Mouse (Mus musculus) hindbrain, postnatal 0 days (tissue): Measurements from ENCODE around the gene Olfr612. TPM values are rescaled to one million over a fixed set of nuclear protein-coding genes. Genes with fewer than 3 reads are reported as not detected.

Experiments
- ATAC-seq: fragments of 200-750 bp; cut with Nextera tagmentation; 2 replicates; pipeline ENCODE4 v1.8.0; 2017; ENCODE audit warnings: mild to moderate bottlenecking, moderate TSS enrichment, moderate library complexity
- DNase-seq: peaks from one replicate; pipeline ENCODE4 v3.0.0-alpha.2; 2015; ENCODE audit warnings: low spot score
- H3K27ac ChIP-seq: fragments of 300-500 bp; sonication (generic); 2 replicates; pipeline ENCODE4 v1.5.1; 2014; ENCODE audit warnings: mild to moderate bottlenecking
- H3K27me3 ChIP-seq: fragments of 300-500 bp; sonication (generic); 2 replicates; pipeline ENCODE4 v1.6.1; 2014; ENCODE audit warnings: low read length, mixed read lengths; ENCODE audit not compliant: insufficient read depth
- H3K36me3 ChIP-seq: fragments of 300-500 bp; sonication (generic); 2 replicates; pipeline ENCODE4 v1.6.1; 2014; ENCODE audit warnings: low read length, mixed read lengths; ENCODE audit not compliant: insufficient read depth
- H3K4me1 ChIP-seq: fragments of 300-500 bp; sonication (generic); 2 replicates; pipeline ENCODE4 v1.6.1; 2014; ENCODE audit warnings: antibody characterized with exemption, low read length, mixed read lengths; ENCODE audit not compliant: insufficient read depth
- H3K4me2 ChIP-seq: fragments of 300-500 bp; sonication (generic); 2 replicates; pipeline ENCODE4 v1.6.1; 2014; ENCODE audit warnings: low read depth, mild to moderate bottlenecking, low read length, moderate library complexity, mixed read lengths
- H3K4me3 ChIP-seq: fragments of 300-500 bp; sonication (generic); 2 replicates; pipeline ENCODE4 v1.5.1; 2014; ENCODE audit warnings: low read length
- H3K9ac ChIP-seq: fragments of 300-500 bp; sonication (generic); replicated peaks from 2 replicates; pipeline ENCODE4 v1.6.1; 2014; ENCODE audit warnings: mild to moderate bottlenecking, low read length, moderate library complexity, mixed read lengths
- H3K9me3 ChIP-seq: fragments of 300-500 bp; sonication (generic); 2 replicates; pipeline ENCODE4 v1.6.1; 2016; ENCODE audit warnings: low read length, mixed read lengths
- CTCF ChIP-seq: IDR thresholded peaks from 2 replicates; pipeline ENCODE4 v1.5.1; 2016; ENCODE audit warnings: antibody characterized with exemption, control low read depth, low read depth
- WGBS: fragments of 180-500 bp; shearing (Covaris S2); extraction: QIAGEN DNeasy Blood & Tissue Kit; methylation state at CpG from one replicate; pipeline ENCODE4 v1.1.7; 2014; 5-methylcytosine and 5-hydroxymethylcytosine counted together
- microRNA-seq, 2 experiments: library from miRNA; unstranded; fragments of <30 nt; microRNA quantifications; one replicate each; pipeline ENCODE4; 2016
- polyA plus RNA-seq: library from polyadenylated mRNA; unstranded; fragments of >200 nt; fragmentation: Nextera tagmentation; extraction: Ambion mirVana; gene quantifications from 2 replicates; pipeline ENCODE4 v1.2.1, GENCODE M21; 2015
- total RNA-seq: library from RNA; depleted of rRNA; stranded (reverse); fragments of >200 nt; gene quantifications from 2 replicates; pipeline ENCODE4 v1.2.3, GENCODE M21; 2014; rRNA removed

Gene Olfr612
- total and polyA plus RNA-seq, 2 experiments from 2014 or later, result not detected

- no peak for ATAC-seq
- Histone ChIP-seq H3K27me3 (no peaks in the 10 kb centered on the region), H3K27ac (no peak within 1 kb of the TSS), H3K9ac (no peak within 1 kb of the TSS), H3K4me3 (no peak within 1 kb of the TSS), H3K4me1 (no peaks in the 10 kb centered on the region), H3K4me2 (no peak within 1 kb of the TSS), H3K9me3 (no peaks in the 10 kb centered on the region), H3K36me3 (no peaks in the 10 kb centered on the region)
- 86% methylated on average over 2 of the region's 2 CpGs for WGBS
- TF ChIP-seq CTCF, result no peak
- no peak for DNase-seq
These were observed 30.5 kb downstream of the Olfr612 start, which contains the start of gene Olfr610 for GRCm38 (mm10) chr7:103512022-103512421. Gene Olfr610 (minus strand): TSS chr7:103512122.

GRCm38 (mm10) chr7:103497962-103498361 is 44.6 kb downstream of the Olfr612 start, which contains the start of gene Olfr609:
Gene Olfr609 (minus strand): TSS chr7:103498062.
- Histone ChIP-seq H3K4me2 (no peak within 1 kb of the TSS), H3K9ac (no peak within 1 kb of the TSS), H3K4me3 (no peak within 1 kb of the TSS), H3K4me1 (no peaks in the 10 kb centered on the region), H3K9me3 (no peaks in the 10 kb centered on the region), H3K36me3 (no peaks in the 10 kb centered on the region), H3K27ac (no peak within 1 kb of the TSS), H3K27me3 (no peaks in the 10 kb centered on the region)
- TF ChIP-seq CTCF, result no peak
- 64% methylated on average over 1 of the region's 1 CpGs for WGBS
- no peak for DNase-seq
- ATAC-seq, result no peak

Small RNAs within 50 kb of the gene (microRNA-seq; reads per million reads assigned to microRNA genes)
- 0 reads per million in 2 experiments for gene Gm26506

Other genes starting within 250 kb of the Olfr612 start
Only the 30 nearest of the 33 such genes appear.
- not detected in 2 replicates for gene Olfr597, start 226.4 kb downstream of the Olfr612 start, total RNA-seq
- not detected in 2 replicates for gene Olfr597, start 226.4 kb downstream of the Olfr612 start, polyA plus RNA-seq
- gene Olfr598, start 219.1 kb downstream of the Olfr612 start, total RNA-seq, result not detected in 2 replicates
- gene Olfr598, start 219.1 kb downstream of the Olfr612 start, polyA plus RNA-seq, result not detected in 2 replicates
- gene Olfr599, start 206.8 kb downstream of the Olfr612 start, total RNA-seq, result not detected in 2 replicates
- gene Olfr599, start 206.8 kb downstream of the Olfr612 start, polyA plus RNA-seq, result not detected in 2 replicates
- gene Olfr600, start 193.0 kb downstream of the Olfr612 start, total RNA-seq, result not detected in 2 replicates
- not detected in 2 replicates for gene Olfr600, start 193.0 kb downstream of the Olfr612 start, polyA plus RNA-seq
- not detected in 2 replicates for gene Olfr601, start 180.1 kb downstream of the Olfr612 start, total RNA-seq
- gene Olfr601, start 180.1 kb downstream of the Olfr612 start, polyA plus RNA-seq, result not detected in 2 replicates
- gene Olfr603, start 156.5 kb downstream of the Olfr612 start, total RNA-seq, result not detected in 2 replicates
- gene Olfr603, start 156.5 kb downstream of the Olfr612 start, polyA plus RNA-seq, result not detected in 2 replicates
- gene Usp17lc, start 127.6 kb downstream of the Olfr612 start, total RNA-seq, result not detected in 2 replicates
- not detected in 2 replicates for gene Usp17lc, start 127.6 kb downstream of the Olfr612 start, polyA plus RNA-seq
- gene Olfr605, start 97.3 kb downstream of the Olfr612 start, total RNA-seq, result not detected in 2 replicates
- not detected in 2 replicates for gene Olfr605, start 97.3 kb downstream of the Olfr612 start, polyA plus RNA-seq
- gene Olfr606, start 93.7 kb downstream of the Olfr612 start, total RNA-seq, result not detected in 2 replicates
- not detected in 2 replicates for gene Olfr606, start 93.7 kb downstream of the Olfr612 start, polyA plus RNA-seq
- gene Olfr607, start 78.6 kb downstream of the Olfr612 start, total RNA-seq, result not detected in 2 replicates
- gene Olfr607, start 78.6 kb downstream of the Olfr612 start, polyA plus RNA-seq, result not detected in 2 replicates
- gene Olfr608, start 72.8 kb downstream of the Olfr612 start, total RNA-seq, result not detected in 2 replicates
- not detected in 2 replicates for gene Olfr608, start 72.8 kb downstream of the Olfr612 start, polyA plus RNA-seq
- gene Olfr609, start 44.7 kb downstream of the Olfr612 start, total RNA-seq, result not detected in 2 replicates
- gene Olfr609, start 44.7 kb downstream of the Olfr612 start, polyA plus RNA-seq, result not detected in 2 replicates
- not detected in 2 replicates for gene Olfr610, start 30.6 kb downstream of the Olfr612 start, total RNA-seq
- gene Olfr610, start 30.6 kb downstream of the Olfr612 start, polyA plus RNA-seq, result not detected in 2 replicates
- not detected in 2 replicates for gene Olfr611, start 21.9 kb downstream of the Olfr612 start, total RNA-seq
- not detected in 2 replicates for gene Olfr611, start 21.9 kb downstream of the Olfr612 start, polyA plus RNA-seq
- not detected in 2 replicates for gene Olfr613, start 5.4 kb upstream of the Olfr612 start, total RNA-seq
- not detected in 2 replicates for gene Olfr613, start 5.4 kb upstream of the Olfr612 start, polyA plus RNA-seq
- not detected in 2 replicates for gene Olfr615, start 13.4 kb upstream of the Olfr612 start, total RNA-seq
- not detected in 2 replicates for gene Olfr615, start 13.4 kb upstream of the Olfr612 start, polyA plus RNA-seq
- not detected in 2 replicates for gene Olfr616, start 26.4 kb upstream of the Olfr612 start, total RNA-seq
- gene Olfr616, start 26.4 kb upstream of the Olfr612 start, polyA plus RNA-seq, result not detected in 2 replicates
- gene Olfr617, start 30.3 kb upstream of the Olfr612 start, total RNA-seq, result not detected in 2 replicates
- gene Olfr617, start 30.3 kb upstream of the Olfr612 start, polyA plus RNA-seq, result not detected in 2 replicates
- gene Olfr618, start 47.4 kb upstream of the Olfr612 start, total RNA-seq, result 0.11 TPM in 1 of 2 replicates, not detected in the other
- gene Olfr618, start 47.4 kb upstream of the Olfr612 start, polyA plus RNA-seq, result not detected in 2 replicates
- gene Olfr619, start 57.9 kb upstream of the Olfr612 start, total RNA-seq, result not detected in 2 replicates
- gene Olfr619, start 57.9 kb upstream of the Olfr612 start, polyA plus RNA-seq, result not detected in 2 replicates
- not detected in 2 replicates for gene Olfr620, start 69.8 kb upstream of the Olfr612 start, total RNA-seq
- not detected in 2 replicates for gene Olfr620, start 69.8 kb upstream of the Olfr612 start, polyA plus RNA-seq
- not detected in 2 replicates for gene Olfr622, start 100.0 kb upstream of the Olfr612 start, total RNA-seq
- not detected in 2 replicates for gene Olfr622, start 100.0 kb upstream of the Olfr612 start, polyA plus RNA-seq
- gene Olfr623, start 121.0 kb upstream of the Olfr612 start, total RNA-seq, result not detected in 2 replicates
- not detected in 2 replicates for gene Olfr623, start 121.0 kb upstream of the Olfr612 start, polyA plus RNA-seq
- gene Olfr624, start 128.5 kb upstream of the Olfr612 start, total RNA-seq, result not detected in 2 replicates
- gene Olfr624, start 128.5 kb upstream of the Olfr612 start, polyA plus RNA-seq, result 0.05 TPM in 1 of 2 replicates, not detected in the other
- gene Olfr625-ps1, start 140.0 kb upstream of the Olfr612 start, total RNA-seq, result not detected in 2 replicates
- not detected in 2 replicates for gene Olfr625-ps1, start 140.0 kb upstream of the Olfr612 start, polyA plus RNA-seq
- gene Olfr243, start 172.0 kb upstream of the Olfr612 start, total RNA-seq, result not detected in 2 replicates
- gene Olfr243, start 172.0 kb upstream of the Olfr612 start, polyA plus RNA-seq, result not detected in 2 replicates
- not detected in 2 replicates for gene Olfr628, start 187.7 kb upstream of the Olfr612 start, total RNA-seq
- gene Olfr628, start 187.7 kb upstream of the Olfr612 start, polyA plus RNA-seq, result not detected in 2 replicates
- not detected in 2 replicates for gene Olfr629, start 202.2 kb upstream of the Olfr612 start, total RNA-seq
- gene Olfr629, start 202.2 kb upstream of the Olfr612 start, polyA plus RNA-seq, result not detected in 2 replicates
- not detected in 2 replicates for gene Olfr630, start 214.6 kb upstream of the Olfr612 start, total RNA-seq
- not detected in 2 replicates for gene Olfr630, start 214.6 kb upstream of the Olfr612 start, polyA plus RNA-seq
- gene Olfr69, start 228.9 kb upstream of the Olfr612 start, total RNA-seq, result not detected in 2 replicates
- not detected in 2 replicates for gene Olfr69, start 228.9 kb upstream of the Olfr612 start, polyA plus RNA-seq